Mouse (Mus musculus) gonadal fat pad, adult 2 months (tissue): ENCODE measurements at regions not wholly inside any gene's neighbourhood (a gene's known extent, or its start where the extent isn't known, plus 50 kb on each side); places are given as distances from the start of the nearest gene placed in this dataset.
"Not testable (repeated sequence)": the region's sequence is repeated elsewhere in the genome, so short reads cannot be mapped to it uniquely, and the experiment has no call there.

Experiments
- DNase-seq: peaks from one replicate; pipeline ENCODE4 v3.0.0-alpha.2; 2012; ENCODE audit warnings: low read depth

DNA sequence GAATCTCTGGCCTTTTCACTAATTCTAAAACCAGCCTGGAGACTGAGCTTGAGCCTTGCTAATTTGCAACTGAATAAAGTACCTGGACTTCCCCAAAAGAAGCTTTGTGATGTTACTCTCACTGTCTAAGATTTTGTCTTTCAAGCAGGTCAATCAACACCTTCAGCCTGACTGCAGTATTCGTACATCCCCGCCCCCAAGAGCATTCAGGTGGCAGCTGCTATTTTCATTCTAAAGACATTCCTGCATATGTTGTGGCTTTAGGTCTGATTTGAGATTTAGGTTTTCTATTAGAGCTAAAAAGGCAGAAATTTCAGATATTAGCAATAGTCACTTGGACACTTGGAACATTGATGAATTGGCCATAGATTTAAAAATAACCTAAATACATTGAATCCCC, 1385.4 kb upstream of the 1700008P02Rik start:
- not testable (repeated sequence) for DNase-seq

DNA sequence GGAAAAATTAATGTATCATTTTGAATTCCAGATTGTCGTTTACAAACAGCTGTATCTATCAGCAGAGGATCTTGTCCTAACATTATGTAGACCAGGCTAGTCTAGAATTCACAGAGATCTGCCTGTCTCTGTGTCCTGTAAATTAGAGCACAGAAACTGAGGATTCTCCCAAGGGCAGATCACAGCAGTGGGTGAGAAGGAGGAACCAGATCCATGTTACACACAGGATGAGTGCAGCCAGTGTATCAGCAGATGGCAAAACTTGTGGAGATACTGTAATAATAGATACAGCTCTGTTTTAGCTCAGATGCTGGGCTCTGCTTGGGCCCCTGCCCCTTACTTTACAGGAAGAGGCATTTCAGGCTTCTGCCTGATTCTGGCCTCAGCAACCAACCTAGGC, 1384.0 kb upstream of the 1700008P02Rik start:
- no peak for DNase-seq

DNA sequence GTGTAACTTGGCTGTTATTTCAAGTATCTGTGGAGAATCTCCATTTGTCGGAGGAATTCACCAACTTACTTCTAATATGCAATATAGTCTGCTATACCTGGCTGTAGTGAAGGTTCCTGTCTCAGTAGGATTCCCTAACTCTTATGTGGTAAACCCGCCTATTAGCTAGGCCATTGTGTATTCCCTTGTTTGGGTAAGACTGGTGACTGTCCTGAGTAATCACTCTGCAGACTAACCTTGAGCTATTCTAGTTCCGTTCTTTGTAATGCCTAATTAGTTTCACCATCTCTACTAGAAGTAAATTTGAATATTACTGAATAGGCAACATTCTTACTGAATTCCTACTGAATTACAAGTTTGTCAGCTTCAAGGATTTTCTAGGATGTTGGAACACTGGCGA, 1380.8 kb upstream of the 1700008P02Rik start:
- no peak for DNase-seq

DNA sequence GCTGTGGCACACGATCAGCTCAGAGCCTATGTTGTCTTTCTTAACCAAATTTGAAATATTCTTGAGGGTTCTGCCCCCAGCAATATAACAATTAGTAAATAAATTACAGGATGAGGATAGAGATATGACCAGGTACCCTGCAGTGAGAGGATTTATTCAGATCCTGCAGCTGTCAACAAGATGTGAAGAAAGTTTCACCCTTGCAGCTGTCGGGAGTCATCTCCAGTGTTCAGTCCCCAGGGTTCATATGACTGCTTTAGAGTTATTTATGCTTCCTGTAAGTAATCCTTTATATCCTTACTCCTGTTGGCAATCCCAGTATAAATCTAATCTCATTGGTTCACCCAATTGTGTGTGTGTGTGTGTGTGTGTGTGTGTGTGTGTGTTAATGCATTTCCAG, 1372.1 kb upstream of the 1700008P02Rik start:
- DNase-seq, result no peak

DNA sequence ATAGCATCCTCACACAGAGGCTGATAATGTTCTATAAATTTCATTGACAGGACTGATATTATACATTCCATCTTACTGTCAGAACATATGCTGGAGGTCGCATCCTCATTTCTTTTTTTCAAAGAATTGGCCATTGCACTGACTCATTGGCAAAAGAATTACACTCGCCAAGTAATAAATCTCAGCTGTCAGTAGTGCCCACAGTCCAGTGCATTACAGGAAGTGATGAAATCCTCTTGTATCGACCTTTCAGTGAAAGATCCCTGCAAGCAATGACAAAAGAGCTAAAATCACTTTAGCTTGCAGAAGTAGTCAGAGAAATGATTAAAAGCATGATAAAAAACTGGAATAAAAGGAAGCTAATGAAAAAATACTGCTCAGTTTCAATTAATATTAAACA, 1353.0 kb upstream of the 1700008P02Rik start:
- no peak for DNase-seq

DNA sequence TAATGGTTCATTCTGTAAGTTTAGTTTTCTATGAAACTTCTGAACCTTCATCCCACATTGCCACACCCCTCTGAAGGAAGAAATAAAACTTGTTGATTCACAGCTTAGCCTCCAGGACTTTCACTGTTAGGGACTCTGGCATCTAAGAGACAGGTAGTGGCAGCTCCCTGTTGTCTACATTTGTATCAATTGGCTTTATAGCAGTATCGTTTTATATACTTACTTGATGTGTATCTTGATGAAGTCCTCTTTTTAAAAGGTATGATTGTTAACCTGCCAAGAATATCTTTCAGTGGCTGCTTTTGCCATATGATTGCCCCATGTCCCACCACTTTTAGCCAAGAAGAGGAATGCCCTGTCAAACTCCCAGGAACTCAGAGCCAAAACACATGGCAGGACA, 1333.7 kb upstream of the 1700008P02Rik start:
- DNase-seq, result peak; percentile 70

DNA sequence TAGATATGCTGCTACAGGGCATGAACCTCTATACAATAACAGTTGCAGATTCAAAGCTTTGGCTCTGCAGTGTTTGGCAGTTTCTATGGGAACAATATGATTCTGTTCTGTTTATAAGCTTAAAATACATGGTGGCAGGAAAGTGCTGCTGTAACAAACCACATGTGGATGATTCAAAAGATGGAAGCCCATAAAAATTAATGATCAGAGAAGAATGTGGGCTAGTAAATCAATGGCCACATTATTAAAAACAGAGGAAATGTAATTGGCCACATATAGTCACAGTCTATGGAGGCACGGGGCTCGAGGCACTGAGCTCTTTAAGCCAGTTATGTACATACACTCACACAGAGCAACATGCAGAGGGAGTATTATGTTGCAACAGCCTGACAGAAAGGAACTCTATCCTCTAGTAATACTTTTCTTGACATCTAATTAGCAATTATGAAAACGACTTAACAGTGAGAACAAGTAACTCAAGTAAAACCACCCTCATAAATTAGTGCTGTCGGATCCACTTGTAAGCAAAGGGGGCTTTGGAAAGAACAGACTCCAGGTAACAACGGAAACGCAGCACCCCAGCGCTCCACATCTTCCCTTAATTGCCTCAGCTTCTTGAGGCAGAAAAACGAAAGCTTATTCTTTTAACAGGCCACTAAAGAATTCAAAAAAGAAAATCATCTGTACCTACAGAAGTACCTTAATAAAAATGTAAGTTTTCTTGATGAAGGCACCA, 1323.6 kb upstream of the 1700008P02Rik start:
- no peak for DNase-seq
